Mouse (Mus musculus) T-cell, adult 2 months (primary cell): ENCODE data around the gene Itga11.

Experiments
- DNase-seq: peaks from one replicate; pipeline ENCODE4 v3.0.0; 2022; ENCODE audit warnings: low spot score

Gene Itga11

DNA sequence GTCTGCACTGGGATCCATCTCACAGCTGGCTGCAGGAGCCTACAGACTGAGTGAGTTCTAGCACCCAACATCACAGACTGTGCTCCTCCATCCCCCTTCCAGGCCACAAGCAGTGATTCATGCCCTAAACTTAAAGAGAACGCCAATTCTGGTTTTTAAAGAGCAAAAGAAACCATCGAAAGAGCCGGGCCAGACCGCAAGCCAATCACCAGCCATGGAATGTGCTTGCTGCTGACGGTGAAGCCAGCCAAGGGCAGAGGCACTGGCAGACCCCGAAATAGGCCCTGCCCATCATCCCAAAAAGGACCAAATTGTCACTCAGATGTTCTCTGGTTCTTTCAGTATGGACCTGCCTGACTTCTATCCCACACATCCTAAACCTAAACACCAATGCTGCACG lies 6.7 kb downstream of the Itga11 start:
- DNase-seq: no peak

DNA sequence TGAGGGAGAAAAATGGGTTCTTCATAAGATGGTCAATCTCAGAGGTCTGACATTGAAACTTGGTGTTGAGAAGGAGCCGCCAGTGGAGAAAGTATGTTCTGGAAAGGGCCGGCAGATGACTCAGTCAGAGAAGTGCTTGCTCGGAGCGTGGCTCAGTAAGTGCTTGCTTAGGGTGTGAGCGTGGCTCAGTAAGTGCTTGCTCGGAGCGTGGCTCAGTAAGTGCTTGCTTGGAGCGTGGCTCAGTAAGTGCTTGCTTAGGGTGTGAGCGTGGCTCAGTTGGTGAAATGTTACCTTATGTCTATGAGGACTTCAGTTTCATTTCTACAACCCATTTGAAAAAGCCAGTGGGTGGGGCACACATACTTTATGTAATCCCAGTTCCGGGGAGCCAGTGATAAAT lies 12.1 kb downstream of the Itga11 start:
- DNase-seq: no peak

DNA sequence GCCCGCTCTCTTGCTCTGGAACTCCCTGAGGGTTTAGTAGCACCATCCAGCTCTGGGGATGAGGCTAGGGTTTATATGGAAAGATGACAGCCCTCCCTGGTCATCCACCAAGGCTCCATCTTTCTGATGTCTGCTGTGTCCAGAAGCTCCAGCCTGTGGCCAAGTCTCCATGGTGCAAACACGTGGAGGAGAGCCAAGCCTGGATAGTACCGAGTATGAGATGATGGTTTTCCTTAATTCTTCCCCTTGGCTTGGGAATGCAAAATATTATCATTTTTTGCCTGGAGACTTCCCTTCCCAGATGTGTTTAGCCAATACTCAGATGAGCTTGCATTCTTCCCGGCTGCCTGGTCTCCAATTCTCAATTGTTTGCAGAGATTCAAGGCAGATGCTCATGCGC lies 16.4 kb downstream of the Itga11 start:
- DNase-seq: no peak

DNA sequence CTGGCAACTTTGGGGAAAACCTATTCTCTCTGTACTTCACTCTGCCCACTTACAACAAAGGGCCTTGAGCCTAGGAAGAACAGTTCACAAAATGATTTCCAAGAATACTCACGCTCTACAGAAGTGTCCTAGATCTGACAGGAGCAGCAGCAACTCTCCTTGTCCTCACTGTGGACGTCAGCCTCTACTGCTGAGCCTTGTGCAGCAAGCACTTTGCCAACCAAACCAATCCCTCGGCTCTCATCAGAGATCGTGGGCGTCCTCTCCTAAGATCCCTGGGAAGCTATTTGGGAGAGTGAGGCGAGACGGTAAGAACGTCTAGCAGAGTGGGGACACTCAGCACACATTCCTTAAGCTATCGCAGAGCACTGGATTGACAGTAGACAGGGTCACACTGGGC lies 17.6 kb downstream of the Itga11 start:
- no peak for DNase-seq

DNA sequence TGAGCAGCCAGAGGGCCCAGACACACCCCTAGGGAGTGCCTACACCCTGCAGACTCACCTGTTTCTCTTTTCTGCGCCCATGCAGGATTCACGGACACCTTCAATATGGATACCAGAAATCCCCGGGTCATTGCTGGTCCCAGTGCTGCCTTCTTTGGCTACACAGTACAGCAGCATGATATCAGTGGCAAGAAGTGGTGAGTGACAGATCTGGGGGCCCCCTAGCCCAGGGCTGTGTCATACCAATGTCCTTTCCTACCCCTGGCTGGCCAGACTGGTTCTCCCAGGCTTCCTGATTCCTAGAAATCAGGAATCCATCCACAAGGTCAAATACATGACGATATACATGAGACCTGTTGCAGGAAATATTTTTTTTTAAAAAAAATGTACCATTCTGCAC lies 19.2 kb downstream of the Itga11 start:
- no peak for DNase-seq

DNA sequence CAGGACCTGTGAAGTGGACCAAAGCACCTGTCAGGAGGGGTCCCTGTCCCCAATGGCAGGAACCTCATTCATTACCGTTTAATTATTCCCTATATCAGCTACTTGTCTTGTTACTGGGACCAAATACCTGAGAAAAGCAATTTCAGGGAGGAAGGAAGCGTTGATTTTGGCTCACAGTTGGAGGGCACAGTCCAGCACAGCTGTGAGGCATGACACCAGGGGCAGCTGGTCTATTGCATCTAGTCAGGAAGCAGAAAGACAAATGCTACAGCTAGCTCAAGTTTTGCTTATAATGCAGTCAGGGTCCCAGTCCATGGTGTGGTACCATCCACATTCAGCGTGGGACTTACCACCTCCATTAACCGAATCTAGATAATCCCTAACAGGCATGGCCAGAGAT lies 29.6 kb downstream of the Itga11 start:
- no peak for DNase-seq

DNA sequence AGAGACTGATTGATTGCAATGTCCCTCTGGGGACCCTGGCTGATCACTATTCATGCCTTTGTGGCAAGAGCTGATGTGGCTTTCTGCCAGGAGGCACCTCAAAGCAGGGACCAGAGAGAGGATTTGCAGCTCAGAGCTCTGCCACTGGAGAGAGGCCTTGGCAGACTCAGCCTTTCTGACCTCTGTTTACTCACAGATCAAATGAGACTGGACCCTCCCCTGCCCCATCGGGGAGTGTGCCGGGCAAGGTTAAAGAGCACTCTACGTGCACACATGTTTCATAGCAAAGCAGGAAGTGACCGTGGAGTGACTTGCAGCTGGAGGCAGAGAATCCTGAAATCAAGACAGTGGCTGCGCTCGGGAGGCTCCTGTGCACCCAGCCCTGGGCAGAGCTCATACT lies 30.2 kb downstream of the Itga11 start:
- no peak for DNase-seq

DNA sequence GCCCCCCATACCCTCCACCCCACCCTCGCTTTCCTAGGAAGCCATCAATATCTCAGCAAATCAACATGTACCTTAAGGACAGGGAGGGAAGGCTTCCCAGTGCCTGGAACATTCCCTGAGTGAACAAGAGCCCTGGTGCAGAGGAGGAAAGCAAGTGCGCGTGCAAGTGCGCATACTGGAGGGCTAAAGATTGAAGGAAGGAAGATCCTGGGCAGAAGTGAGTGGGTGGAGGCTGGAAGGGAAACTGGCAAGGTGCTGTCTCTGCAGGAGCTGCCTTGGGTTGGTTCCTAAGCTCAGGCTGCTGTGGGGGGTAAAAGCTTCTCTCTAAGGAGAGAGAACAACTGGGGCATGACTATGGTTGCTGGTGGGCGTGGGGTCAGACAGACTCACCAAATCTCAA lies 32.4 kb downstream of the Itga11 start:
- DNase-seq: no peak

DNA sequence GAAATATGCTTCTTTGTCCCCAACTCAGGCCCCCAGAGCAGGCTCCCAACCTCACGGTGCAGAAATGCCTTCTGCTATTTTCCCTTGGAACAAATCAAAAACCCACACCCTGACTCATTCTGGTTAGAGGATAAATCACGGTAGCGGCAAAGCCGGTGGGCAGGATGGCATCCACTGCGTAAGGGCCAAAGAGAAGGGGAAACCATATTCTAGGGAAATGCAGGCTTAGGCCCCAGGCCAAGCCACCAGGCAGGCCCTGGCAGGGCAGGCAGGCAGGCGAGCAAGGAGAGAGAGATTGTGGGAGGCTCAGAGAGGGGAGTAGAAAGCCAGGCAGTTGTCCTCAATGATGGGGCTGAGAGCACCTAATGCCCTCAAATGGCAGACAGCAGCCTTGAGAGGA lies 34.7 kb downstream of the Itga11 start:
- no peak for DNase-seq

DNA sequence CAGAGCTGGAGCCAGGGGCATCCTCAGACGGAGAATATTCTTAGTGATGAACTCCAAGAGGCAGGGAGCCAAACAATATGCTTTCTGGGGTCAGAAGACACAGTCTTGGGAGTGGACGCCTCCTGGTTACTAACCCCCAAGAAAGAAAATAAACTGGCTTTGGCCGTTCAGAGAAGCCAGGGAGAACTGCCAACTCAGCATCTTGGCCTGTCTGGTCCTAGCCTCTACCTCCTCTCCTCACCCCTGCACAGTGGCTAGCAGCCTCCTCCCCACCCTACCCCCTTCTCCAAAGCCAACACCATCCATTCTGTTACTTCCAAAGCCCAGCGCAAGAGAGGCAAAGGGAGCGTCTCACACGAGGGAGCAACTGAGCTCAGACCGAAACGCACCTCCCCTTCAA lies 35.4 kb downstream of the Itga11 start:
- no peak for DNase-seq

DNA sequence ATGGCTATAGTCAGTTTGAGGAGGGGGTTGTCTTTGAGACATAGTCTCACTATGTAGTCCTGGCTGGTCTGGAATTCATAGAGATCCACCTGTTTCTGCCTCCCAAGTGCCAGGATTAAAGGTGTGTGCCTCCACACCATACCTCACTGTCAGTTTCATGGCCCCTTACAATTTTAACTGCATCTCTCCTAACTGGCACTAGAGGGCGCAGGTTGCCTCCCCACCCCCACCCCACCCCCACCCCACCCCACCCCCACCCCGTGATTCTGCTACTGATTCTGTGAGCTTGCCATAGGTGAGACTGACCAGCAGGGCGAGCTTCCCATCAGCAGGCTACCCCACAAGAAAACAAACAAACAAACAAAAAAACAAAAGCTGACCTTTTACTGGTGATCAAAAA lies 36.7 kb downstream of the Itga11 start:
- no peak for DNase-seq

DNA sequence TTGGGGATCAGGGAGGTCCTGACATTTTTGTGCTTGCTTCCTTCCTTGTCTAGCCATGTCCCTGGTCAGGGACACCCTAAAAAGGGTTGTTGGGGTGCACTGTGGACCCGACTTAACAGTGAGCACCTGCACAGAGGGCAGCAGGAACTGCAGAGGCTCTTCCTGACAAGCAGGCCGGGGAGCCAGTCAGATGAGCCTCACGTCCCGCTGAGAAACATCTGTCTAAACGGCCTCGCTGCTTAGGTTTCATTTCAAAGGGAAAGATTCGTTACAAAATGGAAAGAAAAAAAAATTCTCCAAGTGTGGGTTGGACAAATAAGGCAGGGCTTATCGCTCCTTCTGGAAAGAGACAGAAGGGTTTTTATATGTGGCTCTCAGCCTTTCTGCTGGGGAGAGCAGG lies 40.4 kb downstream of the Itga11 start:
- no peak for DNase-seq

DNA sequence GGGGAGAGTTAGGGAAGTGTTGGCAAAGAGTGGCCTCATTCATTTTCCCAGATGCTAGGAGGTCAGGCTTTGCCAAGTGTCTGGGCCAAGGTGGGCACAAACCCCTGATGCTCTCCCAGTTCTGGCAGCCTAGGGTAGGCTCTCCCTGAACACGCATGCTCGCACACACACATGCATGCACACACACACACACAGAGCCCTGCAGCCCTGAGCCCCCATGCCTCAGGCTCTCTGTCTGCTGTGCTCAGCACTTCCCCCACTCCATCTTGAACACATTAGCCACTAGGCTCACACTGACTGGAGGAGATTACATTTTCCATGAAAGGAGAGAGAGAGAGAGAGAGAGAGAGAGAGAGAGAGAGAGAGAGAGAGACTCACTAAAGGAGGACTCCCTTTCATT lies 44.2 kb downstream of the Itga11 start:
- no peak for DNase-seq

DNA sequence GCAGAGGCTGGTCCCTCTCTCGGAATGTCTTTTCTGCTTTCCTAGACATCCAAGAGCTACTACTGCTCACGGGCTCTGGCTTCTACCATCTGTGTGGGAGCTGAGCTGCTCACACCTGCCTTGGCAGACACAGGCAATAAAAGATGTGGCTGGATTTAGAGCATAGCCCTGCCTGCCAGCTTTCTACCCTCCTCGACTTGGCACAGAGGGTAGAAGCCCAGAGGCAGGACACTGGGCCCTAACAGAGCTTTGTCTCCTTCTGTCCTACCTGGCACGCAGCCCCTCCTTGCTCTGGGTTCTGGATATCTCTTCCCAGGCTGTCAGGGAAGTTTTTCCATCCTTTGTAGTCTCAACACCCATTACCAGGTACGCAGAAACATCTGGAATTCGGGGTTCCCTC lies 45.1 kb downstream of the Itga11 start:
- no peak for DNase-seq

DNA sequence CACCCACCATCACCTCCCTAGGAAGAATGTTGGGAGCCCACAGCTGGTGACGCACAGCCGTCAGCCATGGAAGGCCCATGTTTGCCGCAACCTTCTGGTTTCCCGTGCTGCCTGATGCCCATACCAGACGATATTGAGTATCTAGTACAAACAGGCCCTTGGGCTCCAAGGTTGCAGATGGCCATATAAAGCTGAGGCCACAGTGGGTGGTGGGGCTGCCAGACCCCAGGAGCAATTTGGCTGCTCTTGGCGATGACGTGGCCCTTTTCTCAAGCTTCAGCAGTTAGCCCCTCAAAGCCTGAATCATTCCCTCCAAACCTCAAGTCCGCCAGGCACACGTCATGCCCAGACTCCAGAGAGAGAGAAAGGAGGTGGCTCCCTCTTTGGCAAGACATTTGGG lies 46.5 kb downstream of the Itga11 start:
- DNase-seq: no peak

DNA sequence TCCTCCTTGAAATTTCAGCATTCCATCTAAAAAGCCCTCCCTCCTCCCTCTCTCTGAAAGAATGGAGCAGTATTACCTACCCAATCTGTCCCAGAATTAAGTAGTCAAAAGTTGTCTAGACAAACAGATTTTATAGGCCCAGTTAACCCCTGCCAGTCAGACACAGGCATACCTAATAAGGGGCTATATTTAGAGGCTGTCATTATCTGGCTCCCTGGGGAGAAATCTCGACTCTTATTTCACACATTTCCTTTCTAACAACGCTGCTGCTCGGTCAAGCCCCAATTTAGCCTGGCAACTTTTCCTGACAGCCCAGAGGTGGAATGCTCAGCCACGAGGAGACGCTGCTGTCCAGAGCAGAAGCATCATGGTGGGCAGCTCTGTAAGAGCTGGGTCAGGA lies 47.6 kb downstream of the Itga11 start:
- DNase-seq: no peak

DNA sequence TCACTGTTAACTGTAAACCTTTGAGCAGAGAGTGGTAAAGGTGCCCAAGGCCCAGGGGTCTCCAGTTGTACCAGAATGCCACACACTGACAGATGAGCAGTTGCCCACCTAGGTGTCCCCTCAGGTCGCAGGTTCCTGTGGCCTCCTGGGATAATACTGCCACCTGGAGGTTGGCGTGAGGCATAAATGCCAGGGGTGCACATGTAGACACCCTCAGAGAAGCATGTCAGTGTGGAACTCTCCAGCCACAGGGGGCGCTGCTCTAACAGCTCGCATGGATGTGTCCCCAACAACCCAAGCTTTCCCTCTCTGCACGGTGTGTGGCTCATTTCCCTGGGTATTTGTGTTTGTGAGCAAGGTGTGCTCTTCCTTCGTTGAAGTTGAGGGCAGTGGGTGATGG lies 48.8 kb downstream of the Itga11 start:
- no peak for DNase-seq

DNA sequence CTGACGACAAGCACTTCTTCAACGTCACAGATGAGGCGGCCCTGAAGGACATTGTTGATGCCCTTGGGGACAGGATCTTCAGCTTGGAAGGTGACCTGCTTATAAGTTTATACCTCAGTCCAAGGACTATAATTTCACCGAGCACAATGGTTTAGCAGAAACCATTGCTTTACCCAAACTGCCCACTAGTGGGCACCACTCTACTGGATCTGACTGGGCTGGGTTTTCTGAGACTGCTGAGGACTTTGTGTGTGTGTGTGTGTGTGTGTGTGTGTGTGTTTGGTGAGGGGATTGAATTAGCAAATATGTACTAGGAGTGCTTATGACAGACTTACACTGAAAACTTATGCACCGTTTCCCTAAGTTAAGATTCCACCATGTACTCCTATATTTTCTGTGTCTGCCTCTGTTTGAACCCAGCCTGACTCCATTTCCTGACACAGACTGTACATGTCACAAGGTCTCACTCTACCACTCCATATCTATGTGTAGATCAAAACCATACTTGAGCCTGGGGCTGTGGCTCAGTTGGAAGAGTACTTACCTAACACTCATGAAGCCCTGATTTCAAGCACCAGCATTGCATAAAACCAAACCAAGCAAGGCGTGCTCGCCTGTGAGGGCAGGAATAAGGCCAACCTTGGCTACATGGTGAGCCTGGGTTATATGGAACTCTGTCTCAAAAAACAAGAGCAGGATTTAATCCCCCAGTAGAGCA lies 67.1 kb downstream of the Itga11 start:
- peak; percentile 31 for DNase-seq

DNA sequence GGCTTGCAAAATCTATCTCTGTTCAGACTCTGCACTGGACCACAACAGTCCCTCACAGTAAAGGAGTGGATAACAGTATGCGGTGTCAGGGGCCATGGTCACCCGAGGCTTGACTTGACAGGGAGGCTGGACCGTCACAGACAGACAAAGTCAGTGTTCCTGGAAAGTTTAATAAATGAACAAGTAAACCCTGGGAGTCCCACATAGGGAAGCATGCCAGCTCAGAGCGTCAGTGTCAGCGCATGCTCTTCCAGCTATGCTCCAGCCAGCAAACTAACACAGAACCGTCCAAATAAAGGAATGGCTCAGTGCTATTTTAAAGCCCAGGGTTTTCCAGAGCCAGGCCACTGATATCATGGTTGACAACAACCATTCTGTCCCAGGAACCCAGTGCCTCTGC lies 69.0 kb downstream of the Itga11 start:
- DNase-seq: no peak

DNA sequence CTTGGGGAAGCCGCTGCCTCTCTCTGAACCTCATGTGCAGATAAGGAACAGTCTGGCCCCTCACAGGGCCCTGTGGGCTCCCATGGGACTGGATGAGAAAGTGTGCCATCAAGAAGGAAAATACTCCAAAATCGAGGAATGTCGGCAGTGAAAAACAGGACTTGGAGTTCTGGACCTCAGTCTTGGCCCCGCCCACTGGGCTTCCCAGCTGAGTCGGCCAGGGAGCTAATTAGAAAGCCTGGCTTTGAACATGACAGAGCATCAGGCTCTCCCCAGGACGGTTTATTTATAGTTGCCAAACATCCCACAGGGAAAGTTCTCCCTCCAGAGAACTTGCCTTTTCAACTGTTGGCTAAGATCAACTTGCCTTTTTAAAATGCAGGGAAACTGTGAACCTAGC lies 72.0 kb downstream of the Itga11 start:
- no peak for DNase-seq

DNA sequence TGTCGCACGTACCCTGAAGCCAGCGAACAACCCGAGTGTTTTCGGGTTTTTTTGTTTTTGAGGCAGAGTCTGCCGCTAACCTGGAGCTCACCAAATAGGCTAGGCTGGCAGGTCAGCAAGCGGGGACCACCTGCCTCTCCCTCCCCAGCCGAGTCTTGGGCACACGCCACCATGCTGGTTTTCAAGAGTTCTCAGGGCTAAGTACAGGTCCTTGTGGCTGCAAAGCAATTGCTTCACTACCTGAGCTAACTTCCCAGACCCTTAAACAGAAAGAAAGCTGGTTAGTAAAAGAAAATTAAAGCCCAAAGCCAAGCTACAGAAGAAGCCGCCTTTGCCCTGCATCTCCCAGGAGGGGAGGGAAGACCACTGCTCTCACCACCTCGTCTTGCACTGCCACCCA lies 72.8 kb downstream of the Itga11 start:
- DNase-seq: no peak

DNA sequence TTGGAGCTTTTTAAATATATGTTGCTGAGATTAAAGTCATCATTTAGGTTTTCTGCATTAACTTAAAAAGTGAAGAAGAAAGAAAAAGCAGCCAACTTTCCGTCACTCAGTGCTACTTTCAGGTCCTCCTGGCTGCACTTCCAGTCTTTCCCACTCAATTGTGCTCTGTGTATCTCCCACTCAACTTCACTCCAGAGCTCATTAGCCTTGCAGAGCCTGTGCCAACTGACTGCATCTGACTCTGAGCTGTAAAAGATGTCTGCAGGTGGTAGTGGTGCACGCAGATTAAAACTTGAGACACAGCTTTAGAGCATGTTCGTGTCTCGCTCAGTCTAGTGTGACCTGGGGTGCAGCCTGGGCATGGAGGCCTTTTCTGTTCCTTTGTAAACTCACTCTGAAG lies 80.7 kb downstream of the Itga11 start:
- DNase-seq: no peak

DNA sequence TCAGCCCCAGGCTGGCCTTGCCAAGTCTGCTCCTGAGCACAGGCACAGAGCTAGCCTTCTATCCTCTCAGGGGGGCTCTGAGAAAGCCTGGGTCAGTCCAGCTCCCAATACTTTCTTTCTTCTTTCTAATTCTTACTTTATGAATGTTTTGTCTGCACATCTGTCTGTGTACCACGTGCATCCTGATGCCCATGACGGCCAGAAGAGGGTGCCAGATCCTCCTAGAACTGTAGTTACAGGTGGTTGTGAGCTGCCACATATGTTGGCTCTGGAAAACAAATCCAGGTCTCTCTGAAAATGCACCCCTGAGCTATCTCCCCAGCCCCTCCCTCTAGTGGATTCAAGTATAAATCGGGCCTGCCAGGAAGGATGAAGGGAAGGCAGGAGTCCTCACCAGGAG lies 82.0 kb downstream of the Itga11 start:
- no peak for DNase-seq

DNA sequence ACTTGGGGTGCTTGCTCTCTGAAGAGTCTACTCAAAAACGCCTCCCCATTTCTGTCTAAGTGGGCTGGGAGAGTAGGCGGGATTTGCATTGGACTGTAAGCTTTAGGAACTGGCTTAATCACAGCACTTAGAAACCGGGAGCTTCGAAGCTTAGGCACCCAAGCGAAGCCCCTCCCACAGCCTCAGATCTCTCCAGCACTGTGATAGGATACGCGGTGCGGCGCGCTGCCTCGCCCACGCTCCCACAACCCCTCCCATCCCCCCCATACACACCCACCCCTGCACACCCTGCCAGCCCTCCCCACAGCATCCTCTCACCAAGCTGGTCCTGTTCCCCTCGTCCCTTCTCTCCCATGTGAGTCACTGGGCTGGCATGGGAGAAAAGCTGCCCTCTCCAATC lies 85.9 kb downstream of the Itga11 start:
- peak; percentile 19 for DNase-seq

DNA sequence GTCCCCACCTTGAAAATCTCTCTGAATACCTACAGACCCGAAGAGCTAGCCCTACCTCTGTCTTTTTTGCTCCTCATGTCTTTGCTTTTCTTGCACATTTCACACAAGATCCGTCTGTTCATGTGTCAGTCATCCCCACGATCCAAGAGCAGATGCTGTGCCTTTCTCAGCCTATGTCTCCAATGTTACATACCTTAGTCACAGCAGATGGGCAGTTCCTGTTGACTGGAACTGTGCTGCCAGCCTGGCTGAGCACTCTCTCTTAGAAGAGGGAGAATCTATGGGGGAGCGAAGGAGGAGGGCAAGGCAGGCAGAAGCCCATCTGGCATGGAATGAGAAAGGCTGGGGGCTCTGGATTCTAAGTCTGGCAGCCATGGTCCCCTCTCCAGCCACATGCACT lies 87.7 kb downstream of the Itga11 start:
- no peak for DNase-seq
